Mouse (Mus musculus) hindbrain, embryonic 14.5 days (tissue): ENCODE data around the gene Snrk. TPM values are rescaled to one million over a fixed set of nuclear protein-coding genes. Genes with fewer than 3 reads are reported as not detected.

Experiments used
- ATAC-seq: fragments of 200-750 bp; cut with Nextera tagmentation; 2 replicates; pipeline ENCODE4 v1.8.0; 2017; ENCODE audit warnings: moderate number of reproducible peaks, mild to moderate bottlenecking, moderate TSS enrichment, moderate library complexity; ENCODE audit not compliant: low FRiP score
- DNase-seq: peaks from one replicate; pipeline ENCODE4 v3.0.0-alpha.2; 2015; ENCODE audit warnings: low spot score
- H3K27ac ChIP-seq: fragments of 300-500 bp; sonication (generic); 2 replicates; pipeline ENCODE4 v1.5.1; 2014; ENCODE audit warnings: mild to moderate bottlenecking, moderate library complexity
- H3K27me3 ChIP-seq: fragments of 300-500 bp; sonication (generic); 2 replicates; pipeline ENCODE4 v1.6.1; 2014; ENCODE audit warnings: mild to moderate bottlenecking, low read length, mixed read lengths; ENCODE audit not compliant: control insufficient read depth, insufficient read depth
- H3K36me3 ChIP-seq: fragments of 300-500 bp; sonication (generic); replicated peaks from 2 replicates; pipeline ENCODE4 v1.6.1; 2014; ENCODE audit not compliant: control insufficient read depth, insufficient read depth
- H3K4me1 ChIP-seq: fragments of 300-500 bp; sonication (generic); replicated peaks from 2 replicates; pipeline ENCODE4 v1.6.1; 2014; ENCODE audit warnings: antibody characterized with exemption, low read length, mixed read lengths; ENCODE audit not compliant: control insufficient read depth, insufficient read depth
- H3K4me2 ChIP-seq: fragments of 300-500 bp; sonication (generic); replicated peaks from 2 replicates; pipeline ENCODE4 v1.6.1; 2014; ENCODE audit warnings: mild to moderate bottlenecking, moderate library complexity
- H3K4me3 ChIP-seq: fragments of 300-500 bp; sonication (generic); replicated peaks from 2 replicates; pipeline ENCODE4 v1.5.1; 2014; ENCODE audit warnings: mild to moderate bottlenecking, low read length
- H3K9ac ChIP-seq: fragments of 300-500 bp; sonication (generic); 2 replicates; pipeline ENCODE4 v1.6.1; 2014
- H3K9me3 ChIP-seq: fragments of 300-500 bp; sonication (generic); 2 replicates; pipeline ENCODE4 v1.6.1; 2016; ENCODE audit warnings: low read length; ENCODE audit not compliant: control insufficient read depth
- WGBS: fragments of 180-500 bp; shearing (Covaris S2); extraction: QIAGEN DNeasy Blood & Tissue Kit; methylation state at CpG from one replicate; pipeline ENCODE4 v1.1.7; 2014; 5-methylcytosine and 5-hydroxymethylcytosine counted together
- polyA plus RNA-seq: library from polyadenylated mRNA; unstranded; fragments of >200 nt; fragmentation: Nextera tagmentation; extraction: Ambion mirVana; gene quantifications from 2 replicates; pipeline ENCODE4 v1.2.1, GENCODE M21; 2014

The Snrk gene
- polyA plus RNA-seq, 1 experiment from 2014 or later, result 58.5 TPM

GRCm38 (mm10) chr9:122195042-122195682, 78.1 kb downstream of the Snrk start:
- H3K4me2 ChIP-seq, result no peak overlapping the region
- H3K9me3 ChIP-seq, result no peaks in the 10 kb centered on the region
- H3K36me3 ChIP-seq, result peaks cover 12% of the 10 kb centered on the region; the same call in 1 of the 2 replicates
- no peaks in the 10 kb centered on the region; the same call in 1 of the 2 replicates for H3K4me1 ChIP-seq
- ATAC-seq (no peak), DNase-seq (no peak)
- H3K27me3 ChIP-seq, result no peaks in the 10 kb centered on the region
- WGBS, result 83% methylated on average over 5 of the region's 5 CpGs
- no peak overlapping the region for H3K9ac ChIP-seq
- H3K4me3 ChIP-seq, result no peak overlapping the region
- no peak overlapping the region for H3K27ac ChIP-seq

DNA sequence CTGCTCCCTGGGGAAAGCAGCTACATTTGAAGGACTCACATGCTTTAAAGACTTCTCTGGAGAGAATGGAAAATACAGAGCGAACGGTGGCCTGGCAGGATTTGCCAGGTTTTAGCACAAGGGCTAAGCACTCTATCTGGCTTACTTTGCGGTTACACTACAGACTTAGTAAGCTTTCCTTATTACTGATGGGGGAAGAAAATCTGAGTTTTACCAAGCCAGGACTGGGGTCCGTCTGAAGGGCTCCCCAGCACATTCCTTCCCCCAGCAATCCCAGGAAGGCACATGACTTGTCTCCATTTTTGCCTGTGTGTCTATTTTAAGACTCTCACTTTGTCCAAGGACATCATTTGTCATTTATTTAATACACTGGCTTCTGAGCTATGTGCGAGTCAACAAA, 80.0 kb downstream of the Snrk start:
- Histone ChIP-seq H3K4me3 (no peak overlapping the region), H3K27ac (no peak overlapping the region), H3K27me3 (no peaks in the 10 kb centered on the region), H3K36me3 (peaks cover 16% of the 10 kb centered on the region; the same call in 1 of the 2 replicates), H3K9me3 (no peaks in the 10 kb centered on the region), H3K4me1 (no peaks in the 10 kb centered on the region; the same call in 1 of the 2 replicates), H3K9ac (no peak overlapping the region), H3K4me2 (no peak overlapping the region)
- DNase-seq (no peak), ATAC-seq (no peak)
- WGBS, result 77% methylated on average over 5 of the region's 5 CpGs

DNA sequence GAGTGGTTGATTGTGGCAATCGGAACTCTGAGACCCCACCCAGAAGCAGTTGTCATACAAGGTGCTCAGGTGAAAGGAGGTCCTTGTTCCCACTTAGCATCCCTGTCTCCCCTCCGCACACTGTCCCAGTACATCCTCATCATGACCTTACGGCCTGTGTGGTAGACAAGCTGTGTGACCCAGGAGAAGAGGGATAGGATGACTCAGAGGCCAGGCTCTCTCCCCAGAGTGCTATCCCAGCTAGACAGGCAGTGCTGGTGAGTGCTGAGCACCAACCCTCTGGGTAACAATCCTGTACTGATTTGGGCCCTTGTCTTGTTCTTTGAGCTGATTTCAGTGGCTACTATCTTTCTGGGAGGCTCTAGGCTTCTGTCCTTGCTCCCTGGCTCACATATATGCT, 81.6 kb downstream of the Snrk start:
- WGBS, result 82% methylated on average over 3 of the region's 3 CpGs
- Histone ChIP-seq H3K36me3 (peaks cover 16% of the 10 kb centered on the region; the same call in 1 of the 2 replicates), H3K27me3 (no peaks in the 10 kb centered on the region), H3K4me2 (no peak overlapping the region), H3K4me1 (no peaks in the 10 kb centered on the region; the same call in 1 of the 2 replicates), H3K27ac (no peak overlapping the region), H3K9ac (no peak overlapping the region), H3K4me3 (no peak overlapping the region), H3K9me3 (no peaks in the 10 kb centered on the region)
- DNase-seq, result no peak
- ATAC-seq, result no peak

GRCm38 (mm10) chr9:122199253-122199652, 82.2 kb downstream of the Snrk start:
- H3K4me2 ChIP-seq, result no peak overlapping the region
- H3K27me3 ChIP-seq, result no peaks in the 10 kb centered on the region
- no peaks in the 10 kb centered on the region; the same call in 1 of the 2 replicates for H3K4me1 ChIP-seq
- no peak overlapping the region for H3K4me3 ChIP-seq
- ATAC-seq (no peak), DNase-seq (no peak)
- no peak overlapping the region for H3K27ac ChIP-seq
- WGBS, result 31% methylated on average over 6 of the region's 6 CpGs
- H3K36me3 ChIP-seq, result peaks cover 16% of the 10 kb centered on the region; the same call in 1 of the 2 replicates
- H3K9me3 ChIP-seq, result no peaks in the 10 kb centered on the region
- H3K9ac ChIP-seq, result no peak overlapping the region

GRCm38 (mm10) chr9:122204508-122204907, 87.4 kb downstream of the Snrk start:
- H3K4me3 ChIP-seq, result no peak overlapping the region

DNA sequence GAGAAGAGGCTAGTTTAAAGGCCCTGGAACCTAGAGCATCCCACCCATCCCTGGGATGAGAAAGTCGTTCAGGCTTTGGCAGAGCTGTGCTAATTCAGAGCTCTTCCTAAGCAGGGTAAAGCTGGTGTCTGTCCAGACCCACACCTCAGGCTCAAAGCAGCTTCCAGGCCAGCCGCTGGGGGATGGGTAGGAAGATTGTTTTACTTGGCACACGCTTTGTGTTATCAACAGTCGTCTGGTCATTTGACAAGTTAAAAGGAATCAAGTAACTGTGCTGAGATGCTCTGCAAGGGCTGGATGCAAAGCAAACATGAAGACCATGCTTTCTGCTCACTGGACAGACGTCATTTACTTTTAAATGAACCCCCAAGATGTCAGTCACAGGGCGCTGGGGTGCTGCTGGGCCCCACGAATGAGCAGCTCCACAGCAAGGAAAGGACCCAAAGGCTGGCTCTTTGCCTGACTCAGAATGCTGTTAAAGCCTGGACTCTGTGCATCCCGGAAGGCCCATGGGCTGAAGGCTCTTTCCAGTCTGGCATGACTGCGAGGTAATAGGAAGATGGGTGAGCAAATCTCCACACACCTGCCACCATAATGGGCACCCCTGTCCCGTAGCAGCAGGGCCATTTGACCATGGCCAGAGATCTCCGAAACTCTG, 88.6 kb downstream of the Snrk start:
- Histone ChIP-seq H3K9me3 (no peaks in the 10 kb centered on the region), H3K4me1 (no peaks in the 10 kb centered on the region), H3K27ac (no peak overlapping the region), H3K4me2 (no peak overlapping the region), H3K9ac (no peak overlapping the region), H3K4me3 (no peak overlapping the region), H3K36me3 (0 out of 2 replicates have a peak, but pooled peaks cover 4% of the 10 kb centered on the region), H3K27me3 (no peaks in the 10 kb centered on the region)
- ATAC-seq (no peak), DNase-seq (no peak)
- 66% methylated on average over 11 of the region's 11 CpGs for WGBS

More at GRCm38 (mm10) chr9:122204508-122204907, 87.4 kb downstream of the Snrk start:
- Histone ChIP-seq H3K27me3 (no peaks in the 10 kb centered on the region), H3K9me3 (no peaks in the 10 kb centered on the region), H3K4me2 (no peak overlapping the region), H3K27ac (no peak overlapping the region), H3K36me3 (0 out of 2 replicates have a peak, but pooled peaks cover 7% of the 10 kb centered on the region), H3K4me1 (no peaks in the 10 kb centered on the region), H3K9ac (no peak overlapping the region)
- 70% methylated on average over 7 of the region's 7 CpGs for WGBS
- ATAC-seq, result no peak
- DNase-seq, result no peak

- no peaks in the 10 kb centered on the region for H3K36me3 ChIP-seq
- no peak overlapping the region for H3K4me3 ChIP-seq
- H3K9me3 ChIP-seq, result no peaks in the 10 kb centered on the region
- ATAC-seq, result no peak
- H3K4me2 ChIP-seq, result no peak overlapping the region
- H3K9ac ChIP-seq, result no peak overlapping the region
- no peaks in the 10 kb centered on the region for H3K4me1 ChIP-seq
- 81% methylated on average over 4 of the region's 4 CpGs for WGBS
- H3K27me3 ChIP-seq, result no peaks in the 10 kb centered on the region
- no peak for DNase-seq
- H3K27ac ChIP-seq, result no peak overlapping the region
Measured at GRCm38 (mm10) chr9:122208311-122208710, 91.2 kb downstream of the Snrk start.

DNA sequence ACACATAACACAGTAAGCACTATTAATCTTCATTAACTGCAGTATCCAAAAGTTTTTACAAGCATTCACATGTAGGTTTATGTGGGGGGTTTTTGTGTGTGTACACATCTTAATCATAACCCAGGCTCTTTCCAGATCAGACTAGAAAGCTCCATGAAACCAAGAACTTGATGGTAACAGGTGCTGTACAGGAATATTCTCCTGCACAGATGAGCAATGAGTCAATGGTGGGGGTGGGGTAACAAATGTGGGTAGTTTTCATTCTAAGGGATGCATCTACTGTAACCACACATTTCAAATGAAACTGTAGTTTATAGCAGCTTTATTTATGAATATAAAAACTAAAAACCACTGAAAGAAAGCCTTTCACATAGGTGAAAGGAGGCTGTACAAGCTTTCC, 98.1 kb downstream of the Snrk start:
- no peak overlapping the region for H3K4me2 ChIP-seq
- H3K27me3 ChIP-seq, result no peaks in the 10 kb centered on the region
- H3K27ac ChIP-seq, result no peak overlapping the region
- H3K9me3 ChIP-seq, result no peaks in the 10 kb centered on the region
- ATAC-seq (no peak), DNase-seq (no peak)
- H3K9ac ChIP-seq, result no peak overlapping the region
- H3K36me3 ChIP-seq, result no peaks in the 10 kb centered on the region
- no peak overlapping the region for H3K4me3 ChIP-seq
- H3K4me1 ChIP-seq, result no peaks in the 10 kb centered on the region

DNA sequence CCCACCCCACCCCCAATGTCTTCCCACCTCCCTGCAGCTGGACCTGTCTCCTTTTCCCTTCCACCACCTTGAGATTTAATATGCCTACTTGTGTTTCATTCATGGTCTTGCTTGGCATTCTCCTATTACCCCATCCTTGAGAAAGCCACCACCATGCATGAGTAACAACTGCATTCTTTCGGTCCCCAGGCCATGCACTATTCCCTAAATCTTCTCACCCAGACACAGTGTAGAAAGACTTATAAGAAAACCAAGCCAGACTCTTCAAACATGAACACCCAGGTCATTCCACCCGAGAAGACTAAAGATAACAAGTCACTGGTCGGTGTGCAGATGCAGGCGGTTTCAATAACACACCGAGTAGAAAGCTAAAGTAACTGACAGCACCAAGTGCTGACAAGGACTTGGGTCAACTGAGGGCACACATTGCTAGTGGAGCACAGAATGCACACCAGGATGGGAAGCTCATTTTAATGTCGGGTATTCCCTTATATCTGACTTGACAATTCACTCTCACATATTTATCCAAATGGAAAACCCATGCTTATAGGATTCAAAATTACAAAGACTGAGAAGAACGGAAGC, 100.0 kb downstream of the Snrk start:
- ATAC-seq (no peak), DNase-seq (no peak)
- no peaks in the 10 kb centered on the region for H3K27me3 ChIP-seq
- H3K9me3 ChIP-seq, result no peaks in the 10 kb centered on the region
- H3K9ac ChIP-seq, result no peak overlapping the region
- H3K4me1 ChIP-seq, result no peaks in the 10 kb centered on the region
- no peak overlapping the region for H3K27ac ChIP-seq
- no peak overlapping the region for H3K4me3 ChIP-seq
- no peaks in the 10 kb centered on the region for H3K36me3 ChIP-seq
- no peak overlapping the region for H3K4me2 ChIP-seq
- WGBS, result 90% methylated on average over 7 of the region's 7 CpGs
